Mouse (Mus musculus) brain, embryonic 14.5 days (tissue): ENCODE data around the gene Fastkd2.

Source experiments
- CTCF ChIP-seq: fragments of 200-500 bp; IDR thresholded peaks from 2 replicates; pipeline ENCODE4 v1.5.1; 2012; ENCODE audit warnings: inconsistent platforms, mild to moderate bottlenecking, moderate library complexity, borderline replicate concordance; ENCODE audit not compliant: insufficient read depth, insufficient read length; ENCODE audit errors: extremely low read depth
- POLR2A ChIP-seq: fragments of 200-500 bp; IDR thresholded peaks from 2 replicates; pipeline ENCODE4 v1.6.1; 2012; ENCODE audit warnings: mild to moderate bottlenecking, inconsistent platforms, borderline replicate concordance; ENCODE audit not compliant: poor library complexity, insufficient read depth, insufficient read length, severe bottlenecking; ENCODE audit errors: extremely low read depth

- TF ChIP-seq POLR2A: no peak
- peak; percentile 12; the same call in 1 of the 2 replicates for TF ChIP-seq CTCF
Observed at GRCm38 (mm10) chr1:63730240-63730771, at the start of gene Fastkd2, which contains the start of gene Mdh1b.
